Mouse (Mus musculus) Patski (cell line): ENCODE results near the gene Med24. TPM values are rescaled to one million over a fixed set of nuclear protein-coding genes. Genes with fewer than 3 reads are reported as not detected.
A peak's percentile ranks its signal among the peaks of the same experiment; 100 is the strongest.

Experiments
- ATAC-seq: fragments of 100-300 bp; one replicate; pipeline ENCODE4 v1.8.0; 2021
- CTCF ChIA-PET: fragments of 350-600 bp; sonication (Branson Sonifier 250); formaldehyde crosslinking; loops from one replicate; lab custom pipeline; 2022; ENCODE audit warnings: inconsistent platforms; lab: Charles Lee
- POLR2A ChIA-PET: fragments of 350-600 bp; sonication (Branson Sonifier 250); formaldehyde crosslinking; loops from one replicate; lab custom pipeline; 2022; ENCODE audit warnings: antibody characterized with exemption, inconsistent platforms; lab: Charles Lee
- DNase-seq: peaks from one replicate; pipeline ENCODE4 v3.0.0-alpha.2; 2011; ENCODE audit warnings: low read depth, low spot score
- H3K27me3 ChIP-seq: fragments of 371-371 bp; one replicate; pipeline ENCODE4 v1.5.1; 2021
- CTCF ChIP-seq: fragments of 100-300 bp; IDR thresholded peaks from one replicate; pipeline ENCODE4 v1.5.1; 2021
- in situ Hi-C: fragments of 300-500 bp; cut with MboI; formaldehyde crosslinking; loops from 3 replicates; pipeline ENCODE4 v1.11.1; 2018; ENCODE audit warnings: low pct_unique_long_range_greater_than_20kb, mixed read lengths
- polyA plus RNA-seq: library from polyadenylated mRNA; unstranded; gene quantifications from one replicate; pipeline ENCODE4 v1.2.3, GENCODE M21; 2021

Gene Med24
- polyA plus RNA-seq, 1 experiment from 2014 or later = 47.2 TPM

GRCm38 (mm10) chr11:98709001-98709741, 20.1 kb downstream of the Med24 start:
- ATAC-seq (peak; percentile 40), DNase-seq (peak; percentile 81)
- no peaks in the 10 kb centered on the region for H3K27me3 ChIP-seq
- ChIA-PET POLR2A (interaction anchor here (0.6 to 1.1 kb wide), 2 partner anchors 10 to 99 kb away, joined by 3 to 6 read pairs; no protein-coding TSS in a partner anchor), CTCF (interaction anchor here (1.0 to 5.7 kb wide), 7 partner anchors 9 to 78 kb away, joined by 3 to 85 read pairs (median 7); partner anchors contain the start of gene Csf3)
- TF ChIP-seq CTCF = no peak
- in situ Hi-C loops = loop anchor here (10.0 kb wide), 1 partner anchor 226 kb away; no protein-coding TSS in a partner anchor

GRCm38 (mm10) chr11:98708282-98708956, 20.8 kb downstream of the Med24 start:
- TF ChIP-seq CTCF = no peak
- ChIA-PET CTCF (interaction anchor here (0.9 to 5.7 kb wide), 6 partner anchors 9 to 78 kb away, joined by 3 to 85 read pairs (median 6); partner anchors contain the start of gene Csf3), POLR2A (interaction anchor here (0.6 to 1.3 kb wide), 6 partner anchors 9 to 99 kb away, joined by 3 to 6 read pairs (median 3); partner anchors contain the start of gene Nr1d1)
- no peaks in the 10 kb centered on the region for H3K27me3 ChIP-seq
- DNase-seq (no peak), ATAC-seq (no peak)
- in situ Hi-C loops = loop anchor here (10.0 kb wide), 1 partner anchor 226 kb away; no protein-coding TSS in a partner anchor

GRCm38 (mm10) chr11:98707401-98708281, 21.6 kb downstream of the Med24 start:
- no peak for DNase-seq
- TF ChIP-seq CTCF = no peak
- no peak for ATAC-seq
- CTCF ChIA-PET = interaction anchor here (0.9 to 5.7 kb wide), 3 partner anchors 12 to 79 kb away, joined by 4 to 41 read pairs (median 6); no protein-coding TSS in a partner anchor
- H3K27me3 ChIP-seq = no peaks in the 10 kb centered on the region
- in situ Hi-C loops = loop anchor here (10.0 kb wide), 1 partner anchor 227 kb away; no protein-coding TSS in a partner anchor
- POLR2A ChIA-PET = interaction anchor here (0.7 to 1.3 kb wide), 4 partner anchors 10 to 67 kb away, joined by 3 read pairs; partner anchors contain the start of gene Nr1d1

- no peak for DNase-seq
- in situ Hi-C loops = loop anchor here (10.0 kb wide), 1 partner anchor 230 kb away; no protein-coding TSS in a partner anchor
- CTCF ChIA-PET = interaction anchor here (1.2 to 1.5 kb wide), 3 partner anchors 11 to 82 kb away, joined by 3 to 6 read pairs (median 4); no protein-coding TSS in a partner anchor
- ATAC-seq = no peak
- TF ChIP-seq CTCF = no peak
- H3K27me3 ChIP-seq = no peaks in the 10 kb centered on the region
- POLR2A ChIA-PET = interaction anchor here (0.7 kb wide), 1 partner anchor 82 kb away, joined by 3 read pairs; no protein-coding TSS in a partner anchor
These were observed 24.2 kb downstream of the Med24 start for GRCm38 (mm10) chr11:98705021-98705420.

GRCm38 (mm10) chr11:98702323-98702722, 26.9 kb downstream of the Med24 start:
- ATAC-seq (no peak), DNase-seq (no peak)
- in situ Hi-C loops = loop anchor here (5.0 to 10.0 kb wide), 2 partner anchors 85 to 232 kb away; no protein-coding TSS in a partner anchor
- CTCF ChIA-PET = interaction anchor here (6.3 to 7.1 kb wide), 2 partner anchors 9 to 84 kb away, joined by 38 to 85 read pairs; no protein-coding TSS in a partner anchor
- no peak for TF ChIP-seq CTCF
- POLR2A ChIA-PET = no interaction called here
- no peaks in the 10 kb centered on the region for H3K27me3 ChIP-seq

GRCm38 (mm10) chr11:98701213-98701670, 28.0 kb downstream of the Med24 start, which contains the start of gene Csf3:
Gene Csf3, plus strand, starts transcription at chr11:98701263.
- DNase-seq (no peak), ATAC-seq (no peak)
- ChIA-PET POLR2A (interaction anchor here (1.3 to 1.5 kb wide), 2 partner anchors 40 to 85 kb away, joined by 3 to 5 read pairs; no protein-coding TSS in a partner anchor), CTCF (interaction anchor here (1.3 to 7.1 kb wide), 7 partner anchors 10 to 108 kb away, joined by 3 to 85 read pairs (median 6); no protein-coding TSS in a partner anchor)
- H3K27me3 ChIP-seq = no peaks in the 10 kb centered on the region
- in situ Hi-C loops = loop anchor here (5.0 to 10.0 kb wide), 2 partner anchors 86 to 234 kb away; no protein-coding TSS in a partner anchor
- no peak for TF ChIP-seq CTCF

GRCm38 (mm10) chr11:98699911-98700310, 29.3 kb downstream of the Med24 start:
- ChIA-PET CTCF (interaction anchor here (0.7 to 7.1 kb wide), 12 partner anchors 9 to 109 kb away, joined by 3 to 85 read pairs (median 4); no protein-coding TSS in a partner anchor), POLR2A (interaction anchor here (1.0 kb wide), 1 partner anchor 11 kb away, joined by 3 read pairs; no protein-coding TSS in a partner anchor)
- H3K27me3 ChIP-seq = no peaks in the 10 kb centered on the region
- ATAC-seq = peak; percentile 22
- TF ChIP-seq CTCF = no peak
- no peak for DNase-seq
- in situ Hi-C loops = loop anchor here (5.0 to 10.0 kb wide), 2 partner anchors 87 to 235 kb away; no protein-coding TSS in a partner anchor

- CTCF ChIA-PET = interaction anchor here (1.0 to 7.1 kb wide), 3 partner anchors 13 to 88 kb away, joined by 4 to 85 read pairs (median 38); no protein-coding TSS in a partner anchor
- H3K27me3 ChIP-seq = no peaks in the 10 kb centered on the region
- in situ Hi-C loops = no loop called here
- TF ChIP-seq CTCF = no peak
- POLR2A ChIA-PET = interaction anchor here (0.7 to 1.1 kb wide), 3 partner anchors 8 to 19 kb away, joined by 3 to 6 read pairs (median 3); no protein-coding TSS in a partner anchor
- DNase-seq (no peak), ATAC-seq (no peak)
These were observed 30.2 kb downstream of the Med24 start for GRCm38 (mm10) chr11:98698849-98699640.
